Mouse (Mus musculus) stomach, postnatal 0 days (tissue): ENCODE data around the gene Eif4e3.

ENCODE experiments used
- CTCF ChIP-seq: IDR thresholded peaks from 2 replicates; pipeline ENCODE4 v1.5.1; 2016; ENCODE audit warnings: antibody characterized with exemption, low read depth, mild to moderate bottlenecking, moderate library complexity
- EP300 ChIP-seq: optimal IDR thresholded peaks from 2 replicates; pipeline ENCODE3; 2016; ENCODE audit warnings: antibody characterized with exemption

- no peak for TF ChIP-seq CTCF
- TF ChIP-seq EP300, result no peak
Observed at GRCm38 (mm10) chr6:99656088-99656487, 10.5 kb downstream of the Eif4e3 start.
